Mouse (Mus musculus): ENCODE results near the gene Tigd4. TPM values are rescaled to one million over a fixed set of nuclear protein-coding genes. Genes with fewer than 3 reads are reported as not detected.

The Tigd4 gene
- polyA plus RNA-seq, 1 experiment: 0.04 TPM

- Histone ChIP-seq H3K27me3 (ENCODE audit: control insufficient read depth, insufficient read depth, low read length) (no peaks in the 10 kb centered on the region), H3K36me3 (ENCODE audit: control insufficient read depth, insufficient read depth, low read length) (no peaks in the 10 kb centered on the region), H3K27ac (ENCODE audit: insufficient read depth, low read depth, low read length) (peak overlapping the region; percentile 49), H3K4me3 (ENCODE audit: low read depth, low read length) (no peak overlapping the region), H3K4me1 (ENCODE audit: control insufficient read depth, insufficient read depth, insufficient read length, low read length) (peaks cover 10% of the 10 kb centered on the region; the same call in 1 of the 2 replicates)
- WGBS: 21% methylated on average over 8 of the region's 9 CpGs
- TF ChIP-seq CTCF (IDR thresholded peaks at IDR 0.05; ENCODE audit: extremely low read depth, insufficient read length, insufficient replicate concordance, low read depth, low read length) (no peak), POLR2A (IDR thresholded peaks at IDR 0.05; ENCODE audit: low read depth, low read length) (no peak)
Measured at GRCm38 (mm10) chr3:84603212-84603611, 9.8 kb downstream of the Tigd4 start.

DNA sequence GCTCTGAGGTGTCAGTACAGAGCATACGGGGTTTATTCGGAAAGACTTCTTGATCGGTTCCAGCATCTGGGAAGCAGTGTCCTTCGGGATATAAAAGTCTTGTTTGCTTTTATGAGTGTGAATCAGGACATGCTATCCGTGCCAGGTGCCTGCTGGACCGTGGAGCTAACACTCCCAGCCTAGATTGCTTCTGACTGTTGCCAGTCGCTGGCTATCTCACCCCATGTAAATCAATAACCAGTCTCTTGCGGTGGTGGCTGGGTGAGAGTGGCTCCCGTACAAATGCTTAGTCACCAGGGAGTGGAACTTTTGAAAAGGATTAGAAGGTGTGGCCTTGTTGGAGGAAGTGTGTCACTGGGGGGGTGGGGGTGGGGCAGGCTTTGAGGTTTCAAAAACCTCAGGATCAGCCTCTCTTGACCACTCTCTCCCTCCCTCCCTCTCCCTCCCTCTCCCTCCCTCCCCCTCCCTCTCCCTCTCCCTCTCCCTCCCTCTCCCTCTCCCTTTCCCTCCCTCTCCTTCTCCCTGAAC, 16.9 kb downstream of the Tigd4 start:
- 28% methylated on average over 9 of the region's 9 CpGs for WGBS
- H3K4me3 ChIP-seq (ENCODE audit: low read depth, low read length): no peak overlapping the region
- H3K27me3 ChIP-seq (ENCODE audit: control insufficient read depth, insufficient read depth, low read length): no peaks in the 10 kb centered on the region
- H3K4me1 ChIP-seq (ENCODE audit: control insufficient read depth, insufficient read depth, insufficient read length, low read length): peaks cover 10% of the 10 kb centered on the region; the same call in 1 of the 2 replicates
- no peaks in the 10 kb centered on the region for H3K36me3 ChIP-seq (ENCODE audit: control insufficient read depth, insufficient read depth, low read length)
- H3K27ac ChIP-seq (ENCODE audit: insufficient read depth, low read depth, low read length): peak overlapping the region; percentile 96
- TF ChIP-seq CTCF (IDR thresholded peaks at IDR 0.05; ENCODE audit: extremely low read depth, insufficient read length, insufficient replicate concordance, low read depth, low read length) (no peak), POLR2A (IDR thresholded peaks at IDR 0.05; ENCODE audit: low read depth, low read length) (no peak)

GRCm38 (mm10) chr3:84615050-84615855, 21.9 kb downstream of the Tigd4 start:
- no peaks in the 10 kb centered on the region; the same call in 1 of the 2 replicates for H3K4me1 ChIP-seq (ENCODE audit: control insufficient read depth, insufficient read depth, insufficient read length, low read length)
- H3K27me3 ChIP-seq (ENCODE audit: control insufficient read depth, insufficient read depth, low read length): no peaks in the 10 kb centered on the region
- 38% methylated on average over 5 of the region's 5 CpGs for WGBS
- H3K36me3 ChIP-seq (ENCODE audit: control insufficient read depth, insufficient read depth, low read length): no peaks in the 10 kb centered on the region
- no peak overlapping the region for H3K4me3 ChIP-seq (ENCODE audit: low read depth, low read length)
- no peak overlapping the region for H3K27ac ChIP-seq (ENCODE audit: insufficient read depth, low read depth, low read length)
- TF ChIP-seq POLR2A (IDR thresholded peaks at IDR 0.05; ENCODE audit: low read depth, low read length): no peak
- TF ChIP-seq CTCF (IDR thresholded peaks at IDR 0.05; ENCODE audit: extremely low read depth, insufficient read length, insufficient replicate concordance, low read depth, low read length): no peak

DNA sequence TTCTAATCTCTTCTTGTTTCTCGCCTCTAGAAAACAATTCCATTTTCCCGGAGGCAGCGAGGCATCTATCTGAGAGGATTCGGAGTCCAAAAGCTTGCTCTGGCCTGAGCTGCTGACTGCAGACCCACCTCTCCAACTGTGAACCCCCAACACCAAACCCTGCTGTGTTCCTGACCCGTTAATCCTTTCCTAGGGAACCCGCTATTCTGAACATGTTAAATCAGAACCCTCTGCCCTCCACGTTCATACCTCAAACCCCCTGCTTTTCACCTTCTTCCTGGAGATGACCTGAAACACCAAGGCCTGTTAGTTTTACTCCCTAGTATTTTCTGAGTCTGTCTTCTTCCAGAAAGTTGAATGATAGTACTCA, 22.5 kb downstream of the Tigd4 start:
- Histone ChIP-seq H3K36me3 (ENCODE audit: control insufficient read depth, insufficient read depth, low read length) (no peaks in the 10 kb centered on the region), H3K27me3 (ENCODE audit: control insufficient read depth, insufficient read depth, low read length) (no peaks in the 10 kb centered on the region), H3K4me3 (ENCODE audit: low read depth, low read length) (no peak overlapping the region), H3K27ac (ENCODE audit: insufficient read depth, low read depth, low read length) (no peak overlapping the region), H3K4me1 (ENCODE audit: control insufficient read depth, insufficient read depth, insufficient read length, low read length) (no peaks in the 10 kb centered on the region; the same call in 1 of the 2 replicates)
- TF ChIP-seq CTCF (IDR thresholded peaks at IDR 0.05; ENCODE audit: extremely low read depth, insufficient read length, insufficient replicate concordance, low read depth, low read length) (no peak), POLR2A (IDR thresholded peaks at IDR 0.05; ENCODE audit: low read depth, low read length) (no peak)
- 68% methylated on average over 7 of the region's 7 CpGs for WGBS

DNA sequence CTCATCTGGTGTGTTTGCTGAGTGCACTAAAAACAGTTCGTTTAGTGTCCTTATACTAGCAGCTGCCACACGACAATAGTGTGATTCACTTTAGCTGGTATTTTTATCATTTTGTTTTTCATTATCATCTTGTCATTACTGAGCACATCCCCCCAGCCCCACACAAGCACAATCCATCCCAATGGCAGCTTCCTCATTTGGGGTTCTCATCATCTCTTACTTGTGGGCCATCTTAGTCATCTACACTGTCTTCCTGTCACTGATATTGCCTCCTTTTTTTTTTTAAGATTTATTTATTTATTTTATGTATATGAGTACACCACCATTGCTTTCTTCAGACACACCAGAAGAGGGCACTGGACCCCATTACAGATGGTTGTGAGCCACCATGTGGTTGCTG, 25.3 kb downstream of the Tigd4 start:
- H3K27me3 ChIP-seq (ENCODE audit: control insufficient read depth, insufficient read depth, low read length): no peaks in the 10 kb centered on the region
- no peaks in the 10 kb centered on the region for H3K36me3 ChIP-seq (ENCODE audit: control insufficient read depth, insufficient read depth, low read length)
- 85% methylated on average over 2 of the region's 2 CpGs for WGBS
- H3K27ac ChIP-seq (ENCODE audit: insufficient read depth, low read depth, low read length): no peak overlapping the region
- no peak overlapping the region for H3K4me3 ChIP-seq (ENCODE audit: low read depth, low read length)
- no peak for TF ChIP-seq POLR2A (IDR thresholded peaks at IDR 0.05; ENCODE audit: low read depth, low read length)
- TF ChIP-seq CTCF (IDR thresholded peaks at IDR 0.05; ENCODE audit: extremely low read depth, insufficient read length, insufficient replicate concordance, low read depth, low read length): no peak
- H3K4me1 ChIP-seq (ENCODE audit: control insufficient read depth, insufficient read depth, insufficient read length, low read length): peaks cover 4% of the 10 kb centered on the region; the same call in 1 of the 2 replicates

- WGBS: 95% methylated on average over 7 of the region's 7 CpGs
- H3K27ac ChIP-seq (ENCODE audit: insufficient read depth, low read depth, low read length): no peak overlapping the region
- no peaks in the 10 kb centered on the region for H3K36me3 ChIP-seq (ENCODE audit: control insufficient read depth, insufficient read depth, low read length)
- TF ChIP-seq POLR2A (IDR thresholded peaks at IDR 0.05; ENCODE audit: low read depth, low read length) (no peak), CTCF (IDR thresholded peaks at IDR 0.05; ENCODE audit: extremely low read depth, insufficient read length, insufficient replicate concordance, low read depth, low read length) (no peak)
- H3K4me1 ChIP-seq (ENCODE audit: control insufficient read depth, insufficient read depth, insufficient read length, low read length): peaks cover 4% of the 10 kb centered on the region; the same call in 1 of the 2 replicates
- no peak overlapping the region for H3K4me3 ChIP-seq (ENCODE audit: low read depth, low read length)
- no peaks in the 10 kb centered on the region for H3K27me3 ChIP-seq (ENCODE audit: control insufficient read depth, insufficient read depth, low read length)
Measured at GRCm38 (mm10) chr3:84619056-84619455, 25.7 kb downstream of the Tigd4 start.

GRCm38 (mm10) chr3:84619725-84620124, 26.4 kb downstream of the Tigd4 start:
- WGBS: 92% methylated on average over 6 of the region's 6 CpGs
- no peak overlapping the region for H3K27ac ChIP-seq (ENCODE audit: insufficient read depth, low read depth, low read length)
- H3K4me1 ChIP-seq (ENCODE audit: control insufficient read depth, insufficient read depth, insufficient read length, low read length): peaks cover 4% of the 10 kb centered on the region; the same call in 1 of the 2 replicates
- H3K27me3 ChIP-seq (ENCODE audit: control insufficient read depth, insufficient read depth, low read length): no peaks in the 10 kb centered on the region
- TF ChIP-seq POLR2A (IDR thresholded peaks at IDR 0.05; ENCODE audit: low read depth, low read length): no peak
- TF ChIP-seq CTCF (IDR thresholded peaks at IDR 0.05; ENCODE audit: extremely low read depth, insufficient read length, insufficient replicate concordance, low read depth, low read length): no peak
- H3K4me3 ChIP-seq (ENCODE audit: low read depth, low read length): no peak overlapping the region
- H3K36me3 ChIP-seq (ENCODE audit: control insufficient read depth, insufficient read depth, low read length): no peaks in the 10 kb centered on the region

Measured in small intestine, adult 2 months (tissue).